11 mouse cellular contexts compared by ENCODE assay signal in the genomic region with DNA sequence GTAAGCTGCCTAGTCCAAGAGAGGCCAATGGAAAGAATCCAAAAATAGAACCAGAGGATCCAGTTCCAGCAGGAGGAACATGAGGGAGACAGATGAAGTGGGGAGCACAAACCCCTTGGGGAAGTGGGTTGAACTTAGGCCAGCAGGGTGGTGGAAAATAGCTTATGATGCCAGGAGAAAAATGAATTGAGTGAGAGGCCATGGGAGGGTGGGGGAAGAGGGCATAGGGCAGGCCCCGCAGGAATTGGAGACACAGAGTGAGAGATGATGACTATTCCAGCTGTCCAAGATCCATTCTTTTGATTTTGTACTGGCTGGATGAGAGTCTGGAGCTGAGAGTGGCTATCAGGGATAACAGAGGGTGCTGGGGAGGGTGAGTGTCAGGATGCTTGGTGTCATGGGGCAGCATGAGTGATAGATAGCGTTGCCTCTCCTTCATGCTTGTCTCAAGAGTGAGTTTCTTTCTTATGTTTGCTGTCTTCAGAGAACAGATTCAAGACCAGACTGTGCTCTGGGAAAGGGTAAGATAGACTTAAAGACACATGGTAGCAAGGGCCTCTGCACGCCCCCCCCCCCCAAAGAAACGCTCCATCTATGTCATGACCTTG.
A peak's percentile ranks its signal among the peaks of the same experiment; 100 is the strongest.
DNase-seq lines count a peak whose midpoint lies in the region; ATAC-seq and TF ChIP-seq lines count a peak whose summit lies in the region.
"Had no signal": no experiment of that assay in that cellular context is flagged by ENCODE, and none has a peak within 500 bp of the region (broad histone marks: within the 10 kb centered on the region; RNA-seq: fewer than 3 reads in every experiment).

No protein-coding gene starts in this region.

- H3K4me1 ChIP-seq in stomach, embryonic 16.5 days (ENCODE audit: control insufficient read depth, insufficient read depth, low read length): no peaks in the 10 kb centered on the region
- H3K4me1 ChIP-seq in stomach, postnatal 0 days (replicated peaks; ENCODE audit: control insufficient read depth, insufficient read depth): no peaks in the 10 kb centered on the region
- no peaks in the 10 kb centered on the region for H3K4me1 ChIP-seq in forebrain, embryonic 14.5 days (ENCODE audit: control insufficient read depth, insufficient read depth, low read length)
- H3K4me1 ChIP-seq in forebrain, embryonic 15.5 days: no peaks in the 10 kb centered on the region

- ATAC-seq in stomach, embryonic 16.5 days (ENCODE audit: insufficient read depth, low FRiP score): 0 out of 2 replicates have a peak, but pooled peaks have one; percentile 13
- no peak for ATAC-seq in stomach, postnatal 0 days (ENCODE audit: low FRiP score, low TSS enrichment)
- ATAC-seq in forebrain, embryonic 14.5 days: no peak
- no peak for ATAC-seq in forebrain, embryonic 15.5 days (replicated peaks)

- no peak for TF ChIP-seq EP300 in stomach, postnatal 0 days (optimal IDR thresholded peaks at IDR 0.05)

- H3K27ac ChIP-seq in stomach, embryonic 16.5 days (ENCODE audit: low read length): no peak overlapping the region
- H3K27ac ChIP-seq in stomach, postnatal 0 days (replicated peaks): no peak overlapping the region
- no peak overlapping the region for H3K27ac ChIP-seq in forebrain, embryonic 14.5 days (ENCODE audit: low read depth, low read length)
- no peak overlapping the region for H3K27ac ChIP-seq in forebrain, embryonic 15.5 days (replicated peaks)

- no peak overlapping the region for H3K9ac ChIP-seq in stomach, embryonic 16.5 days (ENCODE audit: low read length)
- H3K9ac ChIP-seq in stomach, postnatal 0 days (ENCODE audit: low read length): no peak overlapping the region
- H3K9ac ChIP-seq in forebrain, embryonic 14.5 days (ENCODE audit: low read length): no peak overlapping the region
- H3K9ac ChIP-seq in forebrain, embryonic 15.5 days (replicated peaks): no peak overlapping the region

- H3K27me3 ChIP-seq in stomach, embryonic 16.5 days (ENCODE audit: control insufficient read depth, insufficient read depth, low read length): no peaks in the 10 kb centered on the region
- no peaks in the 10 kb centered on the region for H3K27me3 ChIP-seq in stomach, postnatal 0 days (ENCODE audit: control insufficient read depth, insufficient read depth, low read length)
- H3K27me3 ChIP-seq in forebrain, embryonic 14.5 days (replicated peaks; ENCODE audit: control insufficient read depth, insufficient read depth, low read length): no peaks in the 10 kb centered on the region
- no peaks in the 10 kb centered on the region for H3K27me3 ChIP-seq in forebrain, embryonic 15.5 days

- peak; percentile 52 for DNase-seq in embryo, embryonic 10 days (ENCODE audit: low spot score)
- DNase-seq in embryo, embryonic 9.5 days (ENCODE audit: extremely low spot score): no peak
- no peak for DNase-seq in stomach, postnatal 0 days (ENCODE audit: low spot score)
- peak; percentile 15 for DNase-seq in kidney, postnatal 14 days
- no peak for DNase-seq in forebrain, embryonic 14.5 days (ENCODE audit: low spot score)
- DNase-seq in ovary, postnatal 14 days (ENCODE audit: low spot score): no peak
- DNase-seq: cerebellum, adult 11 months; layer of hippocampus, postnatal 36 days had no signal

- no peak for TF ChIP-seq CTCF in stomach, postnatal 0 days (IDR thresholded peaks at IDR 0.05; ENCODE audit: low read depth)

- H3K36me3 ChIP-seq in stomach, embryonic 16.5 days (ENCODE audit: control insufficient read depth, insufficient read depth, low read length): no peaks in the 10 kb centered on the region
- H3K36me3 ChIP-seq in stomach, postnatal 0 days (ENCODE audit: control insufficient read depth, insufficient read depth, low read length): no peaks in the 10 kb centered on the region
- H3K36me3 ChIP-seq in forebrain, embryonic 14.5 days (ENCODE audit: control insufficient read depth, insufficient read depth, low read length): no peaks in the 10 kb centered on the region
- H3K36me3 ChIP-seq in forebrain, embryonic 15.5 days: no peaks in the 10 kb centered on the region

- H3K9me3 ChIP-seq in stomach, embryonic 16.5 days (replicated peaks; ENCODE audit: control insufficient read depth, low read length): no peaks in the 10 kb centered on the region
- no peaks in the 10 kb centered on the region for H3K9me3 ChIP-seq in stomach, postnatal 0 days (ENCODE audit: control insufficient read depth, low read length)
- no peaks in the 10 kb centered on the region for H3K9me3 ChIP-seq in forebrain, embryonic 14.5 days (replicated peaks; ENCODE audit: control insufficient read depth, low read length)
- no peaks in the 10 kb centered on the region for H3K9me3 ChIP-seq in forebrain, embryonic 15.5 days

- H3K4me2 ChIP-seq in stomach, embryonic 16.5 days (ENCODE audit: low read depth, low read length): no peak overlapping the region
- no peak overlapping the region for H3K4me2 ChIP-seq in stomach, postnatal 0 days (replicated peaks; ENCODE audit: low read depth)
- H3K4me2 ChIP-seq in forebrain, embryonic 14.5 days (ENCODE audit: low read length): no peak overlapping the region
- H3K4me2 ChIP-seq in forebrain, embryonic 15.5 days (replicated peaks): no peak overlapping the region

- H3K4me3 ChIP-seq in stomach, embryonic 16.5 days (replicated peaks; ENCODE audit: low read length): no peak overlapping the region
- H3K4me3 ChIP-seq in stomach, postnatal 0 days (ENCODE audit: low read depth, low read length): no peak overlapping the region
- no peak overlapping the region for H3K4me3 ChIP-seq in forebrain, embryonic 14.5 days (ENCODE audit: low read depth, low read length)
- no peak overlapping the region for H3K4me3 ChIP-seq in forebrain, embryonic 15.5 days
- H3K4me3 ChIP-seq: myocyte had no signal

- 84% methylated on average over 4 of the region's 4 CpGs for WGBS in stomach, embryonic 16.5 days
- WGBS in stomach, postnatal 0 days: 81% methylated on average over 4 of the region's 4 CpGs
- WGBS in forebrain, embryonic 14.5 days: 89% methylated on average over 4 of the region's 4 CpGs
- WGBS in forebrain, embryonic 15.5 days: 87% methylated on average over 4 of the region's 4 CpGs

Comparison
In these comparisons a context has a peak if more than half of its experiments do, and no peak if none do; other contexts are left out.
1. DNase-seq: peak in embryo, embryonic 10 days (single experiment) and kidney, postnatal 14 days (single experiment); none in embryo, embryonic 9.5 days (single experiment), stomach, postnatal 0 days (single experiment), forebrain, embryonic 14.5 days (single experiment) and ovary, postnatal 14 days (single experiment).